Mouse (Mus musculus): ENCODE measurements around the gene Trpv1. TPM values are rescaled to one million over a fixed set of nuclear protein-coding genes. Genes with fewer than 3 reads are reported as not detected.

The Trpv1 gene
- polyA plus RNA-seq, 1 experiment from 2014 or later = not detected

DNA sequence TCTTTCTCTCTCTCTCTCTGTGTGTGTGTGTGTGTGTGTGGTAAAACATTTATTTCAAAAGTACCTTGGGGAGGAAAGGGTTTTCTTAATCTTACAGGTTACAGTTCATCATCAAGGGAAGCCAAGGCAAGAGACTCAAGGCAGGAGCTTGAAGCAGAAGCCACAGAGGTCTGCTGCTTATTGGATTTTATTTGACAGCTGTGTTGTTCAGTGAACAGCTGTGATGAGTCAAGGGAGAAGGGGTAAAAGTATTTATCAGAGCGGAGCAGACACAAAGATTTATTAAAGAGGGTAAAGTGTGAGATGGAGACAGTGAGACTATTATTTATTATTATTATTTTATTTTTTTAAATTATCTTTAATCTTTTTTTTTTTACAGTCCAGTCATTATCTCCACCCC lies 27.3 kb downstream of the Trpv1 start:
- Histone ChIP-seq H3K27ac (no peak overlapping the region), H3K36me3 (ENCODE audit: inconsistent target) (no peaks in the 10 kb centered on the region), H3K4me3 (ENCODE audit: inconsistent target) (no peak overlapping the region), H3K79me2 (ENCODE audit: inconsistent target) (no peaks in the 10 kb centered on the region)
- WGBS (ENCODE audit: missing documents) = 88% methylated on average over 1 of the region's 1 CpGs

DNA sequence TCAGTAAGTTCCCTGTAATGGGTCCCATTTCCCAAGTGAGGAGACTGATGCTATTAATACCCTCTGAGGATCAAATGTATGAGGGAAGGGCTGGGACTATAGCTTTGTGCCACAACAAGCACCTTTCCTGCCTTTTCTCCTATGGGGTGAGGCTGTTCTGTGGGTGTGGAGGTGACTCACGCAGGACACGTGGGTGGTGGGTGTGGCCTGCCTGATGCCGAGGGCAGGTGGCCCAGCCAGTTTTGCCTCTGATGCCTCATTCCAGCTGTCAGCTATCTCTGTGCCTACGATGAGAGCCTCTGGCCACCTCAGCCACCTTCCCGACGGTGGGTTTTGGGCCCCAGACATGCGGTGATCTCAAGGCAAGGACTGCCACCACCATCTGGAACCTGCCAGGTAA lies 33.2 kb downstream of the Trpv1 start, which contains the start of gene Trpv3:
Trpv3 (plus strand) TSS at position 122 of the 400 bp plus-strand sequence.
- H3K79me2 ChIP-seq (ENCODE audit: inconsistent target) = no peaks in the 10 kb centered on the region
- no peak within 1 kb of the TSS for H3K27ac ChIP-seq
- no peaks in the 10 kb centered on the region for H3K36me3 ChIP-seq (ENCODE audit: inconsistent target)
- H3K4me3 ChIP-seq (ENCODE audit: inconsistent target) = no peak within 1 kb of the TSS
- 87% methylated on average over 7 of the region's 7 CpGs for WGBS (ENCODE audit: missing documents)

DNA sequence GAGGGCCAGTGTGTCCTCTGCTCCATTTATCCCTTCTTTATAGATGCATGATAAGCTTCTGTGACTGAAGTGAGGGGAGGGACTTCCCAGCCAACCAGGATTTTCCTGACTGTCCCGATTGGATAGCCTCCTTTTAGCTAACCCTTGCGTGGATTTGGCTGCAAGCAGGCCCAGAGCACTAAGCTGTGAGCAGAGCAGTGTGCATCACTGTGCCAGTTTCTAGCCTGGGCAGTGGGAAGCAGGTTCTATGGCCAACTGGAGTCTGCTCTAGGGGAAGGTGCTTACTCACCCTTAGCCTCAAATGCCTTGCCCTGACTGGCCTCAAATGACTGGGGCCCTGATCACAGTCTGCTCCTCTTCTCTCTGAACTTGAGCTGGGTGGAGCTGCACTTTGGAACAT lies 40.7 kb downstream of the Trpv1 start:
- H3K4me3 ChIP-seq (ENCODE audit: inconsistent target) = no peak overlapping the region
- no peaks in the 10 kb centered on the region for H3K36me3 ChIP-seq (ENCODE audit: inconsistent target)
- no peak overlapping the region for H3K27ac ChIP-seq
- no peaks in the 10 kb centered on the region for H3K79me2 ChIP-seq (ENCODE audit: inconsistent target)
- WGBS (ENCODE audit: missing documents) = 52% methylated on average over 2 of the region's 2 CpGs

DNA sequence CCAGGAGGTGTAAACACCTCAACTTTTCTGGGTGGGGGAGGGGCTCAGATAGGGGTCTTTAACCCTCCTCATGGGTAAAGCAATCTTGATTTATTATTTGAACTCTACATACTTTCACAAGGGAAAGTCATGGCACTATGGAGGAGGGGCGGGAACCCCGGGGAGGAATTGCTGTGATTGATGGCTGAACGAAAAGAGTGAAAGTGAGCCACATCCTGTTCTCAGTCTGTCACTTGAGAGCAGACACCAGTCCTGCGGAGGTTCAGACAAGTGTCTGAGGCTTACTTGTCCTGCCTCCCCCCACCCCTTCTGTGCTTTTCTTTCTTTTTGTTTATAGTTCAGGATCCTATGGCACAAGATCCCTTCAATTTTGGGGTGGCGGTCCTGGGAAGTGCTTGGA lies 46.6 kb downstream of the Trpv1 start:
- Histone ChIP-seq H3K27ac (no peak overlapping the region), H3K79me2 (ENCODE audit: inconsistent target) (no peaks in the 10 kb centered on the region), H3K36me3 (ENCODE audit: inconsistent target) (no peaks in the 10 kb centered on the region), H3K4me3 (ENCODE audit: inconsistent target) (no peak overlapping the region)
- 27% methylated on average over 5 of the region's 5 CpGs for WGBS (ENCODE audit: missing documents)

DNA sequence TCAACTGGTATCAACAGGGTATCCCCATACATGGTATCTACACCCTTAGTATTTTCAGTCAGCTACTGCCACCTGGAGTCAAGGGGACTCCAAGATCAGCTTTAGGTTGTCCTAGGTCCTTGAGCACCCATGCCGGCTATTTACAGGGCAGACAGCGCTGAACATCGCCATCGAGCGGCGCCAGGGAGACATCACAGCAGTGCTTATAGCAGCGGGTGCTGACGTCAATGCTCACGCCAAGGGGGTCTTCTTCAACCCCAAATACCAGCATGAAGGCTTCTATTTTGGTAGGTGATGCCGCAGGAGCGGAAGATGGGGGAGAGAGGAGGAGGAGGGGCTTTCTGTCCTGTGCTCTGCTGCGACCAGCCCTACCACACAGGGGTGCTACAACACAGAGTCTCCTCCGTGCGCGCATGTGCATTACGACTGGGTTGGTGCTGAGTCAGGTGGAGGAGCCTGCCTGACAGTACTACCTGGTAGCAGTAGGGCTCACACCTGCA lies 47.5 kb downstream of the Trpv1 start:
- WGBS (ENCODE audit: missing documents) = 4% methylated on average over 16 of the region's 16 CpGs
- no peak overlapping the region for H3K4me3 ChIP-seq (ENCODE audit: inconsistent target)

DNA sequence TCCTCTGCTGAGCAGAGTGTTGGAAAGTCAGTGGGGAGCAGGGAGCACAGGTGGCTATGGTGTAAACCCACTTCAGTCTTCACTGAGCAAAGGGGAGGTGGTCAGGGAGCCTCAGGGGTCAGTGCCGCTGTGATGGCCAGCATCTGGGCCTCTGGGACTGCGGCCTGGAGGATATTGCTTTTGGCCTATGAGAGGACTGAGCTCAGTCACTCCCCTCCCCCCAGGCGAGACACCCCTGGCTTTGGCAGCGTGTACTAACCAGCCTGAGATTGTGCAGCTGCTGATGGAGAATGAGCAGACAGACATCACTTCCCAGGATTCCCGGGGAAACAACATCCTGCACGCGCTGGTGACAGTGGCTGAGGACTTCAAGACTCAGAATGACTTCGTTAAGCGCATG lies 49.3 kb downstream of the Trpv1 start:
- Histone ChIP-seq H3K79me2 (ENCODE audit: inconsistent target) (no peaks in the 10 kb centered on the region), H3K4me3 (ENCODE audit: inconsistent target) (no peak overlapping the region), H3K36me3 (ENCODE audit: inconsistent target) (no peaks in the 10 kb centered on the region), H3K27ac (no peak overlapping the region)
- WGBS (ENCODE audit: missing documents) = 84% methylated on average over 9 of the region's 9 CpGs

More for the DNA sequence above, 47.5 kb downstream of the Trpv1 start:
- Histone ChIP-seq H3K79me2 (ENCODE audit: inconsistent target) (no peaks in the 10 kb centered on the region), H3K36me3 (ENCODE audit: inconsistent target) (no peaks in the 10 kb centered on the region), H3K27ac (no peak overlapping the region)

DNA sequence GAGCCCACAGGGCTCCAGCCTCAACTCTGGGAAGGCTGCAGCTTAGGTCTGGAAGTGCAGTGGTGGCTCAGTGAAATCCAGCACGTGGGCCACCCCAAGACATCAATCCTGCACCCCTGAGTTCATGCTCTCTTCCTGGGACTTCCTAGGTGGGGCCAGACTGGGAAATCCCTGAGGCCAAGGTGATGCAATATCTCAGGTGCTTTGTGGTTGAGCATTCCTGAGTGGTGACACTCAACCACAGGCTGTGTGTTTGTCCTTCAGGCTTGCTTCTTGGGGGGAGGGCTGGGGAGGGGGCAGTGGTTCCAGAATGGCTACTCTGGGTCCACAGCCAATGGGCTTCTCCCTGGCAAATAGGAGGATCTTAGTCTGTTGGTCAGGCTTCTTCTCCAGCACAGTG lies 49.8 kb downstream of the Trpv1 start:
- WGBS (ENCODE audit: missing documents) = 43% methylated on average over 1 of the region's 1 CpGs
- Histone ChIP-seq H3K36me3 (ENCODE audit: inconsistent target) (no peaks in the 10 kb centered on the region), H3K27ac (no peak overlapping the region), H3K79me2 (ENCODE audit: inconsistent target) (no peaks in the 10 kb centered on the region), H3K4me3 (ENCODE audit: inconsistent target) (no peak overlapping the region)

DNA sequence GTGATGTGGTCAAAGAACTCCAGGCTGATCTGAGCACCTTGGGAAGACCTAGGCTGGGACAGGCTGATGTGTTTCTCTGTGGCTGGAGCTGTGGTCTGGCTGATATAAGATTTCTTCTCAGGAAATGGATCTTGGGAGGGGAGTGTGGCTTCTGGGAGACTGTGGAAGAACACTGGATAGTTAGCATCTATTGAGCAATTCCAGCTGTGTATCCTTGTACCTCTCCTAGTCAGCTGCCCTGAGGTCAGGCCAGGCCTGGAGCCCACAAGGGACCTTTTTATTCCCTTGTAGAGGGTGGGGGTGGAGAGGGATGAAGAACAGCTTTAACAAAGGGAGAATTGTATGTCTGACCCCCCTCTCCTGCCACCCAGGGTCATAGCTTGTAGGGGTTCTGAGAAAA lies 50.3 kb downstream of the Trpv1 start:
- Histone ChIP-seq H3K4me3 (ENCODE audit: inconsistent target) (no peak overlapping the region), H3K27ac (no peak overlapping the region), H3K79me2 (ENCODE audit: inconsistent target) (no peaks in the 10 kb centered on the region), H3K36me3 (ENCODE audit: inconsistent target) (no peaks in the 10 kb centered on the region)

DNA sequence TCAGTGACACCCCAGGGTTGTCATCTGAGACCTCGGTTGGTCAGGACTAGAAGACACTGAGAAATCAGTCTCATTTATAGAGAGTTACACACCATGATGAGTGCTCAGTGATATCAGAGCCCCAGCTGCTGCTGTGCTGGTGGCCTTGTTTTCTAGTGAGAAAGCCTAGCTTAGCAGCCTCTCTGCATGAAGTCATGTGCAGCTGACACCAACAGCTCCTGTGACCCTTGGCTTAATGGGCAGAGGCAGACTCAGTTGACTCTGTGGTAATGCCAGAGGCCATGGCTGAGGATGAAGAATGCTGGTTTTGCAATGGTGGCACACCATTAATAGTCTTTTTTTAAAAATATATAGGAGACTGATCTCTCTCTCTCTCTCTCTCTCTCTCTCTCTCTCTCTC lies 55.5 kb downstream of the Trpv1 start:
- H3K36me3 ChIP-seq (ENCODE audit: inconsistent target) = no peaks in the 10 kb centered on the region
- no peak overlapping the region for H3K27ac ChIP-seq
- no peak overlapping the region for H3K4me3 ChIP-seq (ENCODE audit: inconsistent target)
- H3K79me2 ChIP-seq (ENCODE audit: inconsistent target) = no peaks in the 10 kb centered on the region
- WGBS (ENCODE audit: missing documents) = 100% methylated on average over 1 of the region's 1 CpGs

DNA sequence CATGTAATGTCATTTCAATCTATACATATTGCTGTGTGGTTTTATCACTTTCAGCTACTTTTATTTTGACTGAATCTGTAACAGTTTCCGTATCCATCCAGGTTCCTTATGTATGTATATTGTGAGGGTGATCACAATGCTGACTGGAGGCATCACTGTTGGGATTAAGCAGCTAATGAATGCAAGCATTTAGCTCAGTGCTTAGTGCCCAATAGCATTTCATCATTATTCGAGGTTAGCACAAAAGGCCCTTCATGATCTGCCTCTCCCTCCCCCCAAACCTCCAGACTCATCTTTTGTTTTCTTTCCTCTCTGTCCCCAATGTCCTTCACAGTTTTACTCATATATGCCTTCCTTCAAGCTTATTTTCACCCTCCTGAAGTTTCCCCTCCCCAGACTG lies 69.0 kb downstream of the Trpv1 start:
- Histone ChIP-seq H3K36me3 (ENCODE audit: inconsistent target) (no peaks in the 10 kb centered on the region), H3K27ac (no peak overlapping the region), H3K4me3 (ENCODE audit: inconsistent target) (no peak overlapping the region), H3K79me2 (ENCODE audit: inconsistent target) (no peaks in the 10 kb centered on the region)
- 80% methylated on average over 2 of the region's 2 CpGs for WGBS (ENCODE audit: missing documents)

Other genes starting within 250 kb of the Trpv1 start
- 0.12 to 0.80 TPM (median 0.33 TPM) in 3 replicates for gene P2rx1, start 235.2 kb upstream of the Trpv1 start, polyA plus RNA-seq (2018)
- gene Camkk1, start 215.3 kb upstream of the Trpv1 start, polyA plus RNA-seq (2018) = not detected in 3 replicates
- 4.9 to 6.5 TPM (median 4.9 TPM) in 3 replicates for gene Ncbp3, start 186.5 kb upstream of the Trpv1 start, polyA plus RNA-seq (2018)
- gene Itgae, start 143.7 kb upstream of the Trpv1 start, polyA plus RNA-seq (2018) = 0.04 to 0.10 TPM in 2 of 3 replicates, not detected in the other
- gene Haspin, start 96.0 kb upstream of the Trpv1 start, polyA plus RNA-seq (2018) = 3.7 to 6.3 TPM (median 4.0 TPM) in 3 replicates
- gene P2rx5, start 73.9 kb upstream of the Trpv1 start, polyA plus RNA-seq (2018) = 0.08 to 0.42 TPM in 2 of 3 replicates, not detected in the other
- gene Emc6, start 57.3 kb upstream of the Trpv1 start, polyA plus RNA-seq (2018) = 17.6 to 52.2 TPM (median 32.5 TPM) in 3 replicates
- 31.5 to 54.1 TPM (median 45.7 TPM) in 3 replicates for gene Tax1bp3, start 57.2 kb upstream of the Trpv1 start, polyA plus RNA-seq (2018)
- gene Ctns, start 35.2 kb upstream of the Trpv1 start, polyA plus RNA-seq (2018) = 28.3 to 65.1 TPM (median 44.3 TPM) in 3 replicates
- gene Shpk, start 34.8 kb upstream of the Trpv1 start, polyA plus RNA-seq (2018) = 3.1 to 4.5 TPM (median 3.4 TPM) in 3 replicates
- not detected in 3 replicates for gene Trpv3, start 33.1 kb downstream of the Trpv1 start, polyA plus RNA-seq (2018)
- gene Aspa, start 95.3 kb downstream of the Trpv1 start, polyA plus RNA-seq (2018) = 0.83 to 3.9 TPM (median 1.8 TPM) in 3 replicates
- not detected in 3 replicates for gene Gm49340, start 95.4 kb downstream of the Trpv1 start, polyA plus RNA-seq (2018)
- not detected in 3 replicates for gene Spata22, start 95.4 kb downstream of the Trpv1 start, polyA plus RNA-seq (2018)
- not detected in 3 replicates for gene Olfr20, start 116.5 kb downstream of the Trpv1 start, polyA plus RNA-seq (2018)
- gene Olfr376, start 137.0 kb downstream of the Trpv1 start, polyA plus RNA-seq (2018) = not detected in 3 replicates
- not detected in 3 replicates for gene Olfr1, start 165.3 kb downstream of the Trpv1 start, polyA plus RNA-seq (2018)
- not detected in 3 replicates for gene Olfr378, start 194.2 kb downstream of the Trpv1 start, polyA plus RNA-seq (2018)
- gene Olfr380, start 223.2 kb downstream of the Trpv1 start, polyA plus RNA-seq (2018) = not detected in 3 replicates